Mouse (Mus musculus): ENCODE data around the gene Igfbpl1. TPM values are rescaled to one million over a fixed set of nuclear protein-coding genes. Genes with fewer than 3 reads are reported as not detected.

Igfbpl1 gene
- total and polyA plus RNA-seq, 3 experiments = not detected

DNA sequence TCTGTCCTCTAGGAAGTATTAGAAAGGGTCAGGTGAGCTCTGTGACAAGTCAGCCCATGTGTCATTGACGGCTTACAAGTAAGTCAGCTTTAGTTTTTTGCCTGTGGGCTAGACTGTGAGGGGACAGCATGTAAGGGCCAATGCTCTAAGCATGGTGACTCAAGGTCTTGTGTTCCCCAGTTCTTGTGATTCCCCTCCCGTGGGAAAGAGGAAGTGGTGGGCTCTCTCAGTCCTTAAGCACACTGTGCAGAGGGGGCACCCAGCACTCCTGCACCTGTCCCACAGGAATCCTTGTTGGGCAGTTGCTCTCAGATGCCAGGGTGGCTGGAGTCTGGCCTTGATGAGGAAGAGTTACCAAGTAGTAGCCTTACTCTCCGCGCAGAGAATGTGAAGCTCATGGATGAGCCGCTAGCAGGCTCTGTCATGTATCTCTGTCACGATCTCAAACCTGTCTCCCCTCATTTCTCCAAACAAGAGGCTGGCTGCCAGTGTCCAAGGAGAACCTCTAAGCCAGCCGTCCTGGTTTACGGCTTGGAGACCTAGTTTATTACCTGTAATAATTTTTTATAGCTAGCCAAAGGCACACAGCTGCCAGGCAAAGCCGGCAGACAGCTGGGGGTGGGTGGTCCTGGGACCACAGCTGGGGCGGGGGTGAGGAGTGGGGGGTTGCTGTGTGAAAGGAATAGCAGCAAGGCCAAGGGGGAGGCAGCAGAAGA is 21.5 kb upstream of the Igfbpl1 start, which contains the start of gene Stra6l:
Gene Stra6l (plus strand): TSS at position 556 of the 716 bp plus-strand sequence.
- no peak for TF ChIP-seq NRF1 (IDR thresholded peaks at IDR 0.05; ENCODE audit: insufficient read depth, low read depth, low read length, poor library complexity, severe bottlenecking)
- TF ChIP-seq RCOR1 (IDR thresholded peaks at IDR 0.05; ENCODE audit: low read depth, low read length) = no peak
- H3K27ac ChIP-seq (ENCODE audit: control insufficient read depth, low read depth, low read length) = no peak within 1 kb of the TSS
- H3K9ac ChIP-seq (ENCODE audit: control insufficient read depth, low read depth, low read length, poor library complexity, severe bottlenecking) = no peak within 1 kb of the TSS
- H3K9me3 ChIP-seq (replicated peaks; ENCODE audit: insufficient read depth, low read length) = no peaks in the 10 kb centered on the region
- peak; percentile 18 for DNase-seq (ENCODE audit: low read depth, low spot score)
- H3K27me3 ChIP-seq (ENCODE audit: control insufficient read depth in 1 of 2, insufficient read depth in 2 of 2, low read length in 2 of 2) = peaks cover 2 to 8% of the 10 kb centered on the region in 2 experiments; a peak in 2 of 4 replicates
- no peaks in the 10 kb centered on the region for H3K36me3 ChIP-seq (ENCODE audit: control insufficient read depth in 1 of 2, insufficient read depth in 2 of 2, low read length in 2 of 2)
- no peaks in the 10 kb centered on the region for H3K79me2 ChIP-seq (ENCODE audit: control insufficient read depth, insufficient read depth, low read length, poor library complexity)
- no peaks in the 10 kb centered on the region for H3K4me1 ChIP-seq (ENCODE audit: control insufficient read depth in 1 of 2, insufficient read depth in 2 of 2, low read length in 2 of 2)
- no peak within 1 kb of the TSS for H3K4me3 ChIP-seq (ENCODE audit: control insufficient read depth in 1 of 2, insufficient read depth in 1 of 2, low read depth in 2 of 2, low read length in 2 of 2)

DNA sequence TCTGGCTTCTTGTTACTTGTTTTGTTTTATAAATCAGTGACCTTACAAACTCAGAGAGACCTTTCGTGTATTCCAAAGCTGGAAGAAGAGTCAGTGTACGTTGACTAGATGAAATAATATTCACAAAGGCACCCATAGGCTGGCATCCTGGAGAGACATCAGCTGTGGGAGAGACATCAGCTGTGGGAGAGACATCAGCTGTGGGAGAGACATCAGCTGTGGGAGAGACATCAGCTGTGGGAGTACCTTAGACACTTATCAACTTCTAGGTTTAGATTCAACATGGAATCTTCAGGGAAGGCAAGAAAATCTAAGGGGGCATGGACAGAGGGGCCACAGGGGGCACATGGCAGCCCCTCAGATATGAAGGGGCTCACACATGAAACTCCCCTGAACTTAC is 19.5 kb upstream of the Igfbpl1 start:
- H3K9ac ChIP-seq (ENCODE audit: control insufficient read depth, low read depth, low read length, poor library complexity, severe bottlenecking) = no peak overlapping the region
- TF ChIP-seq ETS1 (IDR thresholded peaks at IDR 0.05; ENCODE audit: low read depth, low read length) (no peak), UBTF (IDR thresholded peaks at IDR 0.05; ENCODE audit: borderline replicate concordance, insufficient read depth, low read depth, low read length) (no peak), ZMIZ1 (IDR thresholded peaks at IDR 0.05; ENCODE audit: low read depth, low read length) (no peak), RAD21 (IDR thresholded peaks at IDR 0.05; ENCODE audit: low read depth, low read length) (no peak), MAFK (IDR thresholded peaks at IDR 0.05; ENCODE audit: borderline replicate concordance, low read depth, low read length) (no peak), GATA1 (IDR thresholded peaks at IDR 0.05; ENCODE audit: low read depth, low read length) (no peak), ZC3H11A (IDR thresholded peaks at IDR 0.05; ENCODE audit: low read depth, low read length) (no peak), NRF1 (IDR thresholded peaks at IDR 0.05; ENCODE audit: insufficient read depth, low read depth, low read length, poor library complexity, severe bottlenecking) (no peak), SMC3 (IDR thresholded peaks at IDR 0.05; ENCODE audit: low read depth, low read length) (no peak), JUND (IDR thresholded peaks at IDR 0.05; ENCODE audit: low read depth, low read length) (no peak)
- no peak for DNase-seq (ENCODE audit: low read depth, low spot score)
- H3K27ac ChIP-seq (ENCODE audit: control insufficient read depth, low read depth, low read length) = no peak overlapping the region
- H3K4me3 ChIP-seq (ENCODE audit: control insufficient read depth in 1 of 2, insufficient read depth in 1 of 2, low read depth in 2 of 2, low read length in 2 of 2) = no peak overlapping the region
- no peaks in the 10 kb centered on the region for H3K36me3 ChIP-seq (ENCODE audit: control insufficient read depth in 1 of 2, insufficient read depth in 2 of 2, low read length in 2 of 2)
- H3K27me3 ChIP-seq (ENCODE audit: control insufficient read depth in 1 of 2, insufficient read depth in 2 of 2, low read length in 2 of 2) = peaks cover 2 to 10% of the 10 kb centered on the region in 2 experiments; a peak in 3 of 4 replicates
- no peaks in the 10 kb centered on the region for H3K79me2 ChIP-seq (ENCODE audit: control insufficient read depth, insufficient read depth, low read length, poor library complexity)
- no peaks in the 10 kb centered on the region for H3K9me3 ChIP-seq (replicated peaks; ENCODE audit: insufficient read depth, low read length)
- H3K4me1 ChIP-seq (ENCODE audit: control insufficient read depth in 1 of 2, insufficient read depth in 2 of 2, low read length in 2 of 2) = no peaks in the 10 kb centered on the region

DNA sequence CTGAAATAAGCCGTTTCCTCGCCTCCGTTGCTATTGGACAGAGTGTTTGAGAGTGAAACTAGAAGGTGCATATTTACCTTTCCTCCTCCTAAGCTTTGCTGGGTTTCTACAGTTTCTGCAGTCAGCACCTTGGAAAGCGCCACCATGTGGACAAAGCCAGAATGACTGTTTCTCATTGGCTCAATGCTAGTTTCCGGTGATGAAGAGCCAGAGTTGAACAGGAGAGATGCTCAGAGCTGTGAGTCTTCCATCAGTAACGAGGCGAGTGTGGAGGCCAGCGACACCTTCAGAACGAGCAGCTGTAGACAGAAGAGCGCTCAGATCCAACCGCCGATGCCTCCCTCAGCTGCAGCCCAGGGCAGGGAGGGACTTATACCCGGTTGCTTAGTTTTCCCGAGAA is 17.6 kb upstream of the Igfbpl1 start:
- no peak overlapping the region for H3K27ac ChIP-seq (ENCODE audit: control insufficient read depth, low read depth, low read length)
- no peak overlapping the region for H3K9ac ChIP-seq (ENCODE audit: control insufficient read depth, low read depth, low read length, poor library complexity, severe bottlenecking)
- TF ChIP-seq POLR2AphosphoS5 (IDR thresholded peaks at IDR 0.05; ENCODE audit: borderline replicate concordance, low read depth, low read length) = no peak
- TF ChIP-seq RAD21 (IDR thresholded peaks at IDR 0.05; ENCODE audit: low read depth, low read length) = peak; percentile 46
- TF ChIP-seq MXI1 (IDR thresholded peaks at IDR 0.05; ENCODE audit: low read depth, low read length) = peak; percentile 42; the same call in 1 of the 2 replicates
- TF ChIP-seq MAFK (IDR thresholded peaks at IDR 0.05; ENCODE audit: borderline replicate concordance, low read depth, low read length) = no peak
- TF ChIP-seq SIN3A (IDR thresholded peaks at IDR 0.05; ENCODE audit: low read length) = 0 out of 2 replicates have a peak, but pooled peaks have one; percentile 26
- TF ChIP-seq ELF1 (IDR thresholded peaks at IDR 0.05; ENCODE audit: low read depth, low read length) = no peak
- TF ChIP-seq CTCF (IDR thresholded peaks at IDR 0.05 in 2 of 3, conservative IDR thresholded peaks at IDR 0.05 in 1 of 3; ENCODE audit: control insufficient read depth in 1 of 3, insufficient read depth in 1 of 3, low read depth in 2 of 3, low read length in 3 of 3, poor library complexity in 1 of 3, severe bottlenecking in 1 of 3) = peak; percentile 71 to 85 (median 82)
- TF ChIP-seq ZC3H11A (IDR thresholded peaks at IDR 0.05; ENCODE audit: low read depth, low read length) = peak; percentile 18; the same call in 1 of the 2 replicates
- TF ChIP-seq SMC3 (IDR thresholded peaks at IDR 0.05; ENCODE audit: low read depth, low read length) = peak; percentile 87
- H3K27me3 ChIP-seq (ENCODE audit: control insufficient read depth in 1 of 2, insufficient read depth in 2 of 2, low read length in 2 of 2) = peaks cover 2 to 9% of the 10 kb centered on the region in 2 experiments; a peak in 3 of 4 replicates
- no peaks in the 10 kb centered on the region for H3K79me2 ChIP-seq (ENCODE audit: control insufficient read depth, insufficient read depth, low read length, poor library complexity)
- H3K36me3 ChIP-seq (ENCODE audit: control insufficient read depth in 1 of 2, insufficient read depth in 2 of 2, low read length in 2 of 2) = no peaks in the 10 kb centered on the region
- H3K4me3 ChIP-seq (ENCODE audit: control insufficient read depth in 1 of 2, insufficient read depth in 1 of 2, low read depth in 2 of 2, low read length in 2 of 2) = no peak overlapping the region
- no peaks in the 10 kb centered on the region for H3K9me3 ChIP-seq (replicated peaks; ENCODE audit: insufficient read depth, low read length)
- no peaks in the 10 kb centered on the region for H3K4me1 ChIP-seq (ENCODE audit: control insufficient read depth in 1 of 2, insufficient read depth in 2 of 2, low read length in 2 of 2)
- peak; percentile 66 for DNase-seq (ENCODE audit: low read depth, low spot score)

Data from MEL (cell line).